Mouse (Mus musculus): ENCODE results near the gene Doc2b. TPM values are rescaled to one million over a fixed set of nuclear protein-coding genes. Genes with fewer than 3 reads are reported as not detected.

The Doc2b gene
- polyA plus RNA-seq, 1 experiment from 2014 or later: 2.1 TPM

DNA sequence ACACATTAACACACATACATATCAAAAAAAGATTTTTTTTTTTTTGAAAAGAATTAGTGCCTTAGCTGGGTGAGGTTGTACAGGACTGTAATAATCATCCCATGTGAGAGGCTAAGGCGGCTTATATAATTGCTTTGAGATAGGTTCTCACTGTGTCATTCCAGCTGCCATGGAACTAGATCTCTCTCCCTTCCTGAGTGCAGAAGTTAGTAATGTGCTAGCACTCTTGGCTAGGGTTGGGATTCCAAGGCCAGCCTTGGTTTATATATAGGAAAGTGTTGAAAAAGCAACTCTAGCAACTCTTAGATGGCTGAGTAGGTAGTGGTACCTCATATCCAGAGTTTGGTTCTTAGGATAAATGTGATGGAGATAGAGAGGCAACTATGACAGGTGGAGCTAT, 37.3 kb downstream of the Doc2b start:
- Histone ChIP-seq H3K27ac (no peak overlapping the region), H3K27me3 (no peaks in the 10 kb centered on the region), H3K9ac (no peak overlapping the region), H3K36me3 (peaks cover 63% of the 10 kb centered on the region), H3K4me1 (no peaks in the 10 kb centered on the region), H3K4me3 (no peak overlapping the region), H3K9me3 (no peaks in the 10 kb centered on the region), H3K4me2 (replicated peaks) (no peak overlapping the region)
- ATAC-seq (ENCODE audit: insufficient number of reproducible peaks, insufficient read depth, low FRiP score, low TSS enrichment): no peak
- WGBS: 95% methylated on average over 1 of the region's 1 CpGs

DNA sequence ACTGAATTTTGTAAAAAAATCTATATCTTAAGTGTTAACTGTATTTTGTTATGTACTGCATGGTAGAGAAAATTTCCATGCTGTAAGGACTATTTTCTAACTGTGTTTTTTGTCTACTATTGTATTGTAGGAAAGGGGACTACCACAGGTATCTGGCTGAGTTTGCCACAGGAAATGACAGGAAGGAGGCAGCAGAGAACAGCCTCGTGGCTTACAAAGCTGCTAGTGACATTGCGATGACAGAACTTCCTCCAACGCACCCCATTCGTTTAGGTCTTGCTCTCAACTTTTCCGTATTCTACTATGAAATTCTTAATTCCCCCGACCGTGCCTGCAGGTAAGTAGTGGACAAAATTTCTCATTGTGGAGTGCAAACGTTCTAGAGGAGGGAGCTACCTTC, 39.2 kb downstream of the Doc2b start:
- no peak for ATAC-seq (ENCODE audit: insufficient number of reproducible peaks, insufficient read depth, low FRiP score, low TSS enrichment)
- Histone ChIP-seq H3K27me3 (no peaks in the 10 kb centered on the region), H3K4me3 (no peak overlapping the region), H3K4me1 (no peaks in the 10 kb centered on the region), H3K9me3 (no peaks in the 10 kb centered on the region), H3K36me3 (peaks cover 56% of the 10 kb centered on the region), H3K9ac (no peak overlapping the region), H3K4me2 (replicated peaks) (no peak overlapping the region), H3K27ac (no peak overlapping the region)
- 93% methylated on average over 8 of the region's 8 CpGs for WGBS

DNA sequence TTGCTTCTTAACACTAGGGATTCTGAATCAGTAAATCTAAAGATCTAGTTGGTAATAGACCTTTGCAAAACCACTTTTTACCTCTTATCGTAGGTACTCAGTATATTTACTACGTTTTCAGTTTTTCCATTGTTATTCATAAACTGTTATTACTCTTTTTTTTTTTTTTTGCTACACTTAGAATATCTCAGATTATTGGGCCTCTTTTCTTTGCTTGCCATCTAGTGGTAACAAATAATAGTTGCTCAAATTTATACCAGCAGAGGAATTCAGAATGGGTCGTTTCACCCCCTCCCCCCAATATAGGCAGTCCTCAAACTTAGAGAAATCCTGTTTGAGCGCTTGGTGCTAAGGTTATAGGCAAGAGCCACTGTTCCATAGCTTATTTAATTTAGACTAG, 44.8 kb downstream of the Doc2b start:
- 81% methylated on average over 4 of the region's 4 CpGs for WGBS
- no peaks in the 10 kb centered on the region for H3K27me3 ChIP-seq
- peaks cover 25% of the 10 kb centered on the region; the same call in 1 of the 2 replicates for H3K4me1 ChIP-seq
- peaks cover 8% of the 10 kb centered on the region; the same call in 1 of the 2 replicates for H3K36me3 ChIP-seq
- no peak overlapping the region for H3K9ac ChIP-seq
- H3K27ac ChIP-seq: no peak overlapping the region
- H3K9me3 ChIP-seq: no peaks in the 10 kb centered on the region
- H3K4me2 ChIP-seq (replicated peaks): no peak overlapping the region
- ATAC-seq (ENCODE audit: insufficient number of reproducible peaks, insufficient read depth, low FRiP score, low TSS enrichment): no peak
- no peak overlapping the region for H3K4me3 ChIP-seq

DNA sequence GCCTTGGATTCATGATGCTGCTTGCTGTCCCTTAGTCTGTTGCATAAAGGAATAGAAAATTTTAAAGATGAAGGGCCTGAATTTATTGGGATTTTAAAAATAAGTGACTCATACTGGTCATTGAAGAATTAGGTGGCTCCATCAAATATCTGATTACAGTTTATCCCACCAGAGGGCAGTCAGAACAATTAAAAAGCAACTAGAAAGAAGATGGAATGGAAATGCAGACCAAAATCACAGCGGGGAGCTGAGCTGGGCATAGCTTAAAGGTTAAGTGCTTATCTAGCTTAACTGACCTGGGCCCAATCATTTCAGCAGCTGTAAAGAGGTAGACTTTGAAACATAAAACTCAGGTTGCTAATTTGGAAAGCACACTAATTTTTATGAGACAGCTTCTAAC, 45.3 kb downstream of the Doc2b start:
- Histone ChIP-seq H3K4me2 (replicated peaks) (no peak overlapping the region), H3K27me3 (no peaks in the 10 kb centered on the region), H3K4me3 (no peak overlapping the region), H3K36me3 (peaks cover 4% of the 10 kb centered on the region; the same call in 1 of the 2 replicates), H3K9ac (no peak overlapping the region), H3K27ac (no peak overlapping the region), H3K4me1 (peaks cover 25% of the 10 kb centered on the region; the same call in 1 of the 2 replicates), H3K9me3 (no peaks in the 10 kb centered on the region)
- no peak for ATAC-seq (ENCODE audit: insufficient number of reproducible peaks, insufficient read depth, low FRiP score, low TSS enrichment)
- WGBS: 84% methylated on average over 1 of the region's 1 CpGs

DNA sequence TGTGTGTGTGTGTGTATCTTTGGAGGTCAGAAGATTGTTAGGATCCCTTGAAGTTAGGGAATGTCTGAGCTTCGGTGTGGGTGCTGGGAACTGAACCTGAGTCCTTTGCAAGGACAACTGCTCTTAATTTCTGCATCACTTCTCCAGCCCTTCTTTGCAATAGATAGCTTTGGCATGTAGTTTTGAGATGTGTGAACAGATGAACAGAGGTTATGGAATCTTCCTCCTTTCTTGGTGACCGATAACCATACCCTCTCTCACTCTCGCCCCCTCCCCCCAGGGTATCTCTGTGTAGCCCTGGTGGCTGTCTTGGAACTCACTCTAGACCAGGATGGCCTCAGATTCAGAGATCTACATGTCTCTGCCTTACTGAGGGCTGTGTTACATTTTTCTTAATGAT, 51.1 kb downstream of the Doc2b start:
- no peak overlapping the region for H3K27ac ChIP-seq
- H3K9me3 ChIP-seq: no peaks in the 10 kb centered on the region
- H3K4me1 ChIP-seq: peaks cover 37% of the 10 kb centered on the region
- H3K4me2 ChIP-seq (replicated peaks): no peak overlapping the region
- no peak for ATAC-seq (ENCODE audit: insufficient number of reproducible peaks, insufficient read depth, low FRiP score, low TSS enrichment)
- H3K27me3 ChIP-seq: no peaks in the 10 kb centered on the region
- no peak overlapping the region for H3K9ac ChIP-seq
- 93% methylated on average over 3 of the region's 3 CpGs for WGBS
- H3K4me3 ChIP-seq: no peak overlapping the region
- H3K36me3 ChIP-seq: peaks cover 9% of the 10 kb centered on the region; the same call in 1 of the 2 replicates

DNA sequence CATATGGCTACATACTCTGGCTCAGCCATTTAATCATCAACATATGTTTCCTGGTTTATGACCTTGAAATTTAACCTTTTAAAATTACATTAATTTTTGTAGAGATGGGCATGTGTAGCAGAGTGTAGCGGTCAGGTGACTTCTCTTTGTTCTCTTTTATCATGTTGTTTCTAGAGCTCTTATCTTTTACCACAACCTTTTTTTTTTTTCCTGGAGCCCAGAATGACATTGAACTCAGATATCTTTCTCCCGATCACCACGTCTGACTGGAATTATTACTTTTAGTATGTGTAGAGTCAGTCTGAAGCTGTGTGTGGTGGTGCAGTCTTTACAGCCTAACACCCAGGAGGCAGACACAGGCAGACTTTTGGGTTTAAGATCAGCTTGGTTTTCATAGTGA, 54.2 kb downstream of the Doc2b start:
- 67% methylated on average over 3 of the region's 3 CpGs for WGBS
- H3K27me3 ChIP-seq: no peaks in the 10 kb centered on the region
- H3K4me2 ChIP-seq (replicated peaks): no peak overlapping the region
- peaks cover 38% of the 10 kb centered on the region for H3K4me1 ChIP-seq
- no peak for ATAC-seq (ENCODE audit: insufficient number of reproducible peaks, insufficient read depth, low FRiP score, low TSS enrichment)
- no peak overlapping the region for H3K4me3 ChIP-seq
- peaks cover 26% of the 10 kb centered on the region for H3K36me3 ChIP-seq
- no peaks in the 10 kb centered on the region for H3K9me3 ChIP-seq
- H3K9ac ChIP-seq: no peak overlapping the region
- H3K27ac ChIP-seq: no peak overlapping the region

DNA sequence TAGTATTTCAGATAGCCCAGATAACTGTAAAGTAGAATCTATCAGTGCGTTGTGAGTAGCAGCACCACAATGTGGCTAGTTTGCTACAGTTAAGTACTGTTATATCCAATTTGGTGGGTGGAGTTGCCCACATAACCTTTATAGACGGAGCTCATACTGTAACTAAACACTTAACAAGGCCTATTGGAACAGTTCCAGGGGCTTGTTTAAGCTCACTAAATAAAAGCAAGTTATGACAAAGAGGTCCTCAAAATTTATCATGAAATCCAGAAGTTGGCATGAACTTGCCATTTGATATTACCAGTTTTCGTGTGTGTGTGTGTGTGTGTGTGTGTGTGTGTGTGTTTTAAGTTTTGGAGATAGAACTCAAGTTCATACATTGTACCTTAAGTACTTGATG, 55.6 kb downstream of the Doc2b start:
- no peak overlapping the region for H3K4me3 ChIP-seq
- no peak overlapping the region for H3K4me2 ChIP-seq (replicated peaks)
- H3K27me3 ChIP-seq: no peaks in the 10 kb centered on the region
- H3K9me3 ChIP-seq: no peaks in the 10 kb centered on the region
- no peak overlapping the region for H3K27ac ChIP-seq
- no peak overlapping the region for H3K9ac ChIP-seq
- H3K36me3 ChIP-seq: peaks cover 26% of the 10 kb centered on the region
- peaks cover 43% of the 10 kb centered on the region for H3K4me1 ChIP-seq
- WGBS: 65% methylated on average over 3 of the region's 3 CpGs
- no peak for ATAC-seq (ENCODE audit: insufficient number of reproducible peaks, insufficient read depth, low FRiP score, low TSS enrichment)

DNA sequence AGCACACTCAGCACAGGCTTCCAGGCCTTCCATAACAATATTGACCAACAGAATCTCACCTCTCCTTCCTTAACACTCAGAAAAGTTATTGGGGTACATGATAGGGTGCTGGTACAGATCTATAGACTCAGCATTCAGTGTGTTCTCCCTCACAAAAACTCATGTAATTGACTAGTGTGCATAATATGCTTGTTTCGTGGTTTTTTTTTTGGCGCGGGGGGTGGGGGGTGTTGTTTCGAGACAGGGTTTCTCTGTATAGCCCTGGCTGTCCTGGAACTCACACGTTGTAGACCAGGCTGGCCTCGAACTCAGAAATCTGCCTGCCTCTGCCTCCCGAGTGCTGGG, 57.4 kb downstream of the Doc2b start:
- Histone ChIP-seq H3K4me1 (peaks cover 50% of the 10 kb centered on the region), H3K9ac (no peak overlapping the region), H3K27me3 (no peaks in the 10 kb centered on the region), H3K4me2 (replicated peaks) (no peak overlapping the region), H3K27ac (no peak overlapping the region), H3K9me3 (no peaks in the 10 kb centered on the region), H3K36me3 (peaks cover 26% of the 10 kb centered on the region), H3K4me3 (no peak overlapping the region)
- 92% methylated on average over 7 of the region's 7 CpGs for WGBS
- no peak for ATAC-seq (ENCODE audit: insufficient number of reproducible peaks, insufficient read depth, low FRiP score, low TSS enrichment)

DNA sequence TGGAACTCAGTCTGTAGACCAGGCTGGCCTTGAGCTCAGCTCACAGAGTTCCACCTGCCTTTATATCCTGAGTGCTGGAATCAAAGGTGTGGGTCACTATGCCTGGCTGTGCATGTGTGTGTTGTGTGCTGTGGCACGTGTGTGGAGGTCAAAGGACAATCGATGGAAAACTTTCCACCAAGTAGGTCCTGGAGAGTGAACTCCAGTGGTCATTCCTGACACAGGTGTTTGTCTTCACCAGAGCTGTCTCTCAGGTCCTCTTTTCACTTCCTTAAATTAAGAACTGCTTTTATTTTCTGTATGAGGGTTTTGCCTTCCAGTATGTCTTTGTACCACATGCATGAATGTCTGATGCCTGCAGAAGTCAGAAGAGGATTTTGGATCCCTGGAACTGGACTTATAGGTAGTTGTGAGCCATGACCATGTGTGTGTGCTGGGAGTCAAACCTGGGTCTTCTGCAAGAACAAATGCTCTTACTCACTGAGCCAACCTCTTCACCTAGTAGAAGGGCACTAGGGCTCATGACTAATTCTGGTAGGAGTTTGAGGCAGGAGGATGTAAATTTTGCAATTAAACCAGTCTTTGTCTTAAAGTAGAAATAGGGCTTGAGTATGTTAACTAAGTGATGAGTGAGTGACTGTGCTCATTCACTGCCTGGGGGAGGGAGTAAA, 57.9 kb downstream of the Doc2b start:
- Histone ChIP-seq H3K9me3 (no peaks in the 10 kb centered on the region), H3K27ac (no peak overlapping the region), H3K4me3 (no peak overlapping the region), H3K9ac (no peak overlapping the region), H3K27me3 (no peaks in the 10 kb centered on the region), H3K4me1 (peaks cover 50% of the 10 kb centered on the region), H3K36me3 (peaks cover 23% of the 10 kb centered on the region), H3K4me2 (replicated peaks) (no peak overlapping the region)
- 75% methylated on average over 2 of the region's 2 CpGs for WGBS
- no peak for ATAC-seq (ENCODE audit: insufficient number of reproducible peaks, insufficient read depth, low FRiP score, low TSS enrichment)

DNA sequence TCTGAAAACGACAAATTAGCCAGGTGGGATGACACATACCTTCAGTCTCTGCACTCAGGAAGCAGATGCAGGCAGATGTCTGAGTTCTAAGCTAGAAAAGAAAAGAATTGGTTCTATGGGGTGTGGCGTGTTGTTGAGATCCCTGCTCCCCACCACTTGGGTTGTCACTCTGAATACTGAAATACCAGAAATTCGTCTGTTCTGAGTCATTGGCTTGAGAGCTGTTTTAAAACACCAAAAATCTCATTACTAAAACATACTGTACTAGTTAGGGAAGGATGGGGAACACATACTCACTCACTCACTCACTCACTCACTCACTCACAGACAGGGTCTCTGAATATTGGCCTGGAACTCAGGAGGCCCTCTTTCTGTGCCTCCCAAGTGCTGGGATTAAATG, 58.9 kb downstream of the Doc2b start:
- Histone ChIP-seq H3K27ac (no peak overlapping the region), H3K4me2 (replicated peaks) (no peak overlapping the region; the same call in 1 of the 2 replicates), H3K9me3 (no peaks in the 10 kb centered on the region), H3K36me3 (peaks cover 17% of the 10 kb centered on the region), H3K4me3 (0 out of 2 replicates have a peak overlapping the region, but pooled peaks have one; percentile 9), H3K4me1 (peaks cover 50% of the 10 kb centered on the region), H3K27me3 (no peaks in the 10 kb centered on the region), H3K9ac (no peak overlapping the region)
- 67% methylated on average over 3 of the region's 3 CpGs for WGBS
- no peak for ATAC-seq (ENCODE audit: insufficient number of reproducible peaks, insufficient read depth, low FRiP score, low TSS enrichment)

DNA sequence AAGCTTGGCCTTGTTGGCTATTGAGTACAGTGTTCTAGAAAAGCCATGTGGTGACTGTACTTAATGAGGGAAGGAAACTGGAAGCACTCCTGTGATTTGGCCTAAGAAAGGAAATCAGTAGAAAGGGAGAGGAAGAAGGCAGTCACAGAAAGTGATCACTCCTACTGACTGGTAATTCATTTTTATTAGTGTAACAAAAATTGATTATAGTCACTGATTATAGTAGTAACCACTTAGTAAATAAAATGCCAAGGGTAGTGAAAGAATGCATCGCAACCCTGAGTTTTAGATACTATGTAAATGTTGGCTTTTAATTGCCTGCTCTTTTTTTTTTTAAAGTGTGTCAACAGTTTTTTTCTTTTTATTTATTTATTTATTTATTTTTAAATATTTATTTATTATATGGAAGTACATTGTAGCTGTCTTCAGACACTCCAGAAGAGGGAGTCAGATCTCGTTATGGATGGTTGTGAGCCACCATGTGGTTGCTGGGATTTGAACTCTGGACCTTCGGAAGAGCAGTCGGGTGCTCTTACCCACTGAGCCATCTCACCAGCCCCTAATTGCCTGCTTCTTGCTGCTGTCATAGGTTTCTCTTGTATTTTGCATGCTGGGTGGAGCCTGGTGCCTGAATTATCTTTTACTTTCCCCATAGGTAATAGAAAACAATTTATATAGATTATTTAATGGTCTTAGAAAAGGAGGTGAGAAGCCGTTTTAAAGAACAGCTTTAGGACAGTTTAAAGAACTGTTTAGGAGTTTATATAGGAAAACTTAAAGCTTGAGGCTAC, 60.2 kb downstream of the Doc2b start:
- Histone ChIP-seq H3K27ac (no peak overlapping the region), H3K9ac (no peak overlapping the region), H3K4me2 (replicated peaks) (peak overlapping the region; percentile 63), H3K36me3 (peaks cover 17% of the 10 kb centered on the region), H3K4me3 (peak overlapping the region; percentile 93; the same call in 1 of the 2 replicates), H3K27me3 (no peaks in the 10 kb centered on the region), H3K4me1 (peaks cover 39% of the 10 kb centered on the region), H3K9me3 (no peaks in the 10 kb centered on the region)
- 85% methylated on average over 5 of the region's 5 CpGs for WGBS
- ATAC-seq (ENCODE audit: insufficient number of reproducible peaks, insufficient read depth, low FRiP score, low TSS enrichment): no peak
